Mouse (Mus musculus): Measurements from ENCODE around the gene Alox12b. TPM values are rescaled to one million over a fixed set of nuclear protein-coding genes. Genes with fewer than 3 reads are reported as not detected.

The Alox12b gene
- total RNA-seq, 4 experiments from 2014 or later, result not detected

- DNase-seq, result no peak
These were observed 22.7 kb downstream of the Alox12b start for GRCm38 (mm10) chr11:69179512-69179911.

GRCm38 (mm10) chr11:69180120-69180519 is 23.3 kb downstream of the Alox12b start:
- no peak for DNase-seq

- DNase-seq, result no peak
These were observed 28.2 kb downstream of the Alox12b start for GRCm38 (mm10) chr11:69185031-69185430.

GRCm38 (mm10) chr11:69185936-69186335 is 29.1 kb downstream of the Alox12b start:
- no peak for DNase-seq

- DNase-seq, result no peak
These were observed 36.1 kb downstream of the Alox12b start for GRCm38 (mm10) chr11:69192840-69193239.

- no peak for DNase-seq
These were observed 40.0 kb downstream of the Alox12b start for GRCm38 (mm10) chr11:69196766-69197165.

GRCm38 (mm10) chr11:69197194-69197593 is 40.4 kb downstream of the Alox12b start:
- DNase-seq, result no peak

- DNase-seq, result no peak
These were observed 41.0 kb downstream of the Alox12b start, which contains the start of gene Alox8 for GRCm38 (mm10) chr11:69197743-69198142. Gene Alox8, minus strand, starts transcription at chr11:69197843.

GRCm38 (mm10) chr11:69199251-69199650 is 42.5 kb downstream of the Alox12b start:
- no peak for DNase-seq

- no peak for DNase-seq
These were observed 43.4 kb downstream of the Alox12b start for GRCm38 (mm10) chr11:69200231-69200630.

- DNase-seq, result no peak
These were observed 45.9 kb downstream of the Alox12b start for GRCm38 (mm10) chr11:69202469-69203230.

GRCm38 (mm10) chr11:69211431-69211830 is 54.6 kb downstream of the Alox12b start:
- no peak for DNase-seq

- DNase-seq, result no peak
These were observed 60.6 kb downstream of the Alox12b start for GRCm38 (mm10) chr11:69217411-69217810.

- no peak for DNase-seq
These were observed 61.9 kb downstream of the Alox12b start for GRCm38 (mm10) chr11:69218661-69219060.

Other genes starting within 250 kb of the Alox12b start
- gene Odf4, start 229.9 kb upstream of the Alox12b start, total RNA-seq (2022), result 1 to 10 TPM in 1 of 4 experiments, under 1 TPM in 2, not detected in 1; 0.35 to 1.7 (median 0.78) TPM
- gene Arhgef15, start 199.5 kb upstream of the Alox12b start, total RNA-seq (2022), result 10 to 100 TPM; 15.5 to 32.7 (median 24.5) TPM
- gene Slc25a35, start 188.9 kb upstream of the Alox12b start, total RNA-seq (2022), result 10 to 100 TPM; 14.7 to 35.0 (median 28.1) TPM
- gene Rangrf, start 181.8 kb upstream of the Alox12b start, total RNA-seq (2022), result 10 to 100 TPM; 21.0 to 27.9 (median 23.6) TPM
- gene Pfas, start 148.5 kb upstream of the Alox12b start, total RNA-seq (2022), result 10 to 100 TPM; 33.9 to 48.4 (median 40.5) TPM
- 10 to 100 TPM; 30.7 to 46.1 (median 39.2) TPM for gene Ctc1, start 141.1 kb upstream of the Alox12b start, total RNA-seq (2022)
- 1 to 10 TPM; 1.7 to 2.9 (median 2.3) TPM for gene Aurkb, start 111.3 kb upstream of the Alox12b start, total RNA-seq (2022)
- gene Borcs6, start 97.3 kb upstream of the Alox12b start, total RNA-seq (2022), result 10 to 100 TPM; 29.8 to 33.9 (median 31.5) TPM
- gene Tmem107, start 86.2 kb upstream of the Alox12b start, total RNA-seq (2022), result 10 to 100 TPM; 13.1 to 28.3 (median 19.4) TPM
- gene Vamp2, start 68.5 kb upstream of the Alox12b start, total RNA-seq (2022), result 100 to 1,000 TPM; 118 to 221 (median 178) TPM
- 100 to 1,000 TPM in 1 of 4 experiments, 10 to 100 TPM in 3; 30.0 to 119 (median 51.6) TPM for gene Per1, start 61.8 kb upstream of the Alox12b start, total RNA-seq (2022)
- under 1 TPM in 2 of 4 experiments, not detected in 2; 0.18 to 0.22 TPM for gene Hes7, start 36.6 kb upstream of the Alox12b start, total RNA-seq (2022)
- gene 9130213A22Rik, start 34.4 kb upstream of the Alox12b start, total RNA-seq (2022), result under 1 TPM; 0.26 to 0.95 (median 0.84) TPM
- gene Aloxe3, start 31.1 kb upstream of the Alox12b start, total RNA-seq (2022), result 1 to 10 TPM in 3 of 4 experiments, under 1 TPM in 1; 0.87 to 2.2 (median 1.7) TPM
- not detected for gene Alox8, start 40.9 kb downstream of the Alox12b start, total RNA-seq (2022)
- gene Gucy2e, start 80.0 kb downstream of the Alox12b start, total RNA-seq (2022), result not detected
- gene Cntrob, start 166.8 kb downstream of the Alox12b start, total RNA-seq (2022), result 10 to 100 TPM in 2 of 4 experiments, 1 to 10 TPM in 2; 6.4 to 14.8 (median 10.0) TPM
- gene Trappc1, start 167.0 kb downstream of the Alox12b start, total RNA-seq (2022), result 10 to 100 TPM; 63.4 to 70.8 (median 67.0) TPM
- gene Kcnab3, start 169.3 kb downstream of the Alox12b start, total RNA-seq (2022), result 10 to 100 TPM in 3 of 4 experiments, 1 to 10 TPM in 1; 7.3 to 22.1 (median 16.2) TPM
- gene Rnf227, start 183.5 kb downstream of the Alox12b start, total RNA-seq (2022), result 10 to 100 TPM in 1 of 4 experiments, 1 to 10 TPM in 3; 5.0 to 10.2 (median 6.7) TPM
- 100 to 1,000 TPM in 2 of 4 experiments, 10 to 100 TPM in 2; 89.8 to 169 (median 115) TPM for gene Chd3, start 212.4 kb downstream of the Alox12b start, total RNA-seq (2022)
- gene Naa38, start 238.5 kb downstream of the Alox12b start, total RNA-seq (2022), result 100 to 1,000 TPM; 138 to 160 (median 154) TPM
- gene Cyb5d1, start 238.6 kb downstream of the Alox12b start, total RNA-seq (2022), result 10 to 100 TPM; 53.9 to 65.7 (median 60.5) TPM
- gene Tmem88, start 241.2 kb downstream of the Alox12b start, total RNA-seq (2022), result 10 to 100 TPM in 2 of 4 experiments, 1 to 10 TPM in 2; 6.3 to 16.0 (median 10.4) TPM

Measured in adrenal gland, adult 8-10 months (tissue).